Mouse (Mus musculus) small intestine, adult 2 months (tissue): ENCODE measurements around the gene Itga3.

Source experiments
- CTCF ChIP-seq: fragments of 200-500 bp; IDR thresholded peaks from 2 replicates; pipeline ENCODE4 v1.5.1; 2012; ENCODE audit warnings: low read depth, mild to moderate bottlenecking, control low read depth, inconsistent platforms, low read length, moderate library complexity, mixed read lengths; ENCODE audit not compliant: insufficient replicate concordance, insufficient read length; ENCODE audit errors: extremely low read depth
- POLR2A ChIP-seq: fragments of 200-500 bp; IDR thresholded peaks from 2 replicates; pipeline ENCODE4 v1.6.1; 2012; ENCODE audit warnings: low read depth, mild to moderate bottlenecking, control low read depth, inconsistent platforms, low read length, moderate library complexity

DNA sequence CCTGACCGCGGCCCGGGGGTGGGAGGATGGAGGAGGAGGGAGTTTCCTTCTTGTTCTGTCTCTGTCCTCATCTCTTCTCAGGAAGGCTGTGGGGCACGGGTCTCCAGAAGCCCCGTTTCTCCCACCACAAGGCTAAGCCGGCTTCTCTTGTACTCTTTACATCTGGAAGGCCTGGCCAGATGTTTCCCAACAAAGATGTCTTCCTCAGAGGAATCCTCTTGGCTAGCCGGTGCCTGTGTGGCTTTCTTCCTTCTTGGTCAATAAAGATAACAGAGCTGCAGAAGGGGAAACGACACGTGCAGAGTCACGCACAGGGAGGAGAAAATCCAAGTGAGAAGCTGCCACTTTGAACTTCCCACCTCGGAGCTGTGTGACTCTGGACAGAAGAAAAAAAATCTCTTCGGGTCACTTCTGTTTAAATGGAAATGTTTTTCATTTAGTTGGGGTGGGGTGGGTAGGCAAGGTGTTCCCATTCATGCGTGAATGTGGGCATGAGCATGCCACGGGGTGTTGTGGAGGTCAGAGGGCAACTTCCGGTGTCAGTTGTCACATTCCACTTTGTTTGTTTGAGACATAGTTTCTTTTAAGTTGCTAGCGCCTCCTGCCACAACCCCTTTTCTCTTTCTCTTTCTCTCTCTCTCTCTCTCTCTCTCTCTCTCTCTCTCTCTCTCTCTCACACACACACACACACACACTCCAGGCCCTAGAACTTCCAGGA is 24.6 kb upstream of the Itga3 start:
- TF ChIP-seq CTCF (no peak), POLR2A (no peak)
